20 mouse cellular contexts compared by ENCODE assay signal in genomic region chr2:167371506-167371905, GRCm38 (mm10).
"Had no signal": no experiment of that assay in that cellular context is flagged by ENCODE, and none has a peak within 500 bp of the region (broad histone marks: within the 10 kb centered on the region; RNA-seq: fewer than 3 reads in every experiment).

No protein-coding gene starts in this region.

- H3K9me3 ChIP-seq: midbrain, embryonic 10.5 days; midbrain, embryonic 12.5 days; neural tube, embryonic 13.5 days; neural tube, embryonic 15.5 days; stomach, embryonic 15.5 days had no signal

- H3K9ac ChIP-seq: lung, embryonic 14.5 days; midbrain, embryonic 12.5 days; neural tube, embryonic 13.5 days; neural tube, embryonic 15.5 days; stomach, embryonic 15.5 days had no signal

- H3K4me2 ChIP-seq: lung, embryonic 14.5 days; midbrain, embryonic 12.5 days; neural tube, embryonic 13.5 days; neural tube, embryonic 15.5 days; stomach, embryonic 15.5 days had no signal

- DNase-seq: lung, adult 18-20 months; lung, embryonic 14.5 days; lung, postnatal 10 days; lung, postnatal 4 days; midbrain, embryonic 14.5 days; retina, postnatal 1 day; right cerebral cortex, adult 18-20 months; right cerebral cortex, postnatal 25 days; right cerebral cortex, postnatal 4 days; spleen, adult 18-20 months; thymus, adult 18-20 months; thymus, postnatal 25 days; thymus, postnatal 4 days had no signal

- ATAC-seq: midbrain, embryonic 16.5 days had no signal

- H3K4me1 ChIP-seq: midbrain, embryonic 12.5 days; neural tube, embryonic 15.5 days had no signal

- H3K27ac ChIP-seq: midbrain, embryonic 10.5 days; midbrain, embryonic 12.5 days; neural tube, embryonic 13.5 days; neural tube, embryonic 15.5 days; stomach, embryonic 15.5 days had no signal

- H3K36me3 ChIP-seq: midbrain, embryonic 10.5 days; midbrain, embryonic 12.5 days; neural tube, embryonic 13.5 days; neural tube, embryonic 15.5 days; stomach, embryonic 15.5 days had no signal

- H3K4me3 ChIP-seq: midbrain, embryonic 10.5 days; midbrain, embryonic 12.5 days; myocyte; neural tube, embryonic 13.5 days; neural tube, embryonic 15.5 days; stomach, embryonic 15.5 days had no signal

- H3K27me3 ChIP-seq: midbrain, embryonic 12.5 days; neural tube, embryonic 13.5 days; neural tube, embryonic 15.5 days; stomach, embryonic 15.5 days had no signal
